Mouse (Mus musculus) lung, embryonic 14.5 days (tissue): Measurements from ENCODE around the gene Lrrc7. TPM values are rescaled to one million over a fixed set of nuclear protein-coding genes. Genes with fewer than 3 reads are reported as not detected.

Source experiments
- ATAC-seq: fragments of 200-750 bp; cut with Nextera tagmentation; 2 replicates; pipeline ENCODE4 v1.8.0; 2017; ENCODE audit warnings: mild to moderate bottlenecking, moderate TSS enrichment, moderate library complexity; ENCODE audit not compliant: insufficient read depth
- DNase-seq: peaks from one replicate; pipeline ENCODE4 v3.0.0-alpha.2; 2015
- H3K27ac ChIP-seq: fragments of 300-500 bp; sonication (generic); 2 replicates; pipeline ENCODE4 v1.5.1; 2014; ENCODE audit warnings: low read depth, mild to moderate bottlenecking, moderate library complexity
- H3K27me3 ChIP-seq: fragments of 300-500 bp; sonication (generic); 2 replicates; pipeline ENCODE4 v1.6.1; 2014; ENCODE audit warnings: low read length, control low read depth; ENCODE audit not compliant: insufficient read depth
- H3K36me3 ChIP-seq: fragments of 300-500 bp; sonication (generic); 2 replicates; pipeline ENCODE4 v1.6.1; 2014; ENCODE audit warnings: control low read depth; ENCODE audit not compliant: insufficient read depth
- H3K4me1 ChIP-seq: fragments of 300-500 bp; sonication (generic); 2 replicates; pipeline ENCODE4 v1.6.1; 2014; ENCODE audit warnings: antibody characterized with exemption, control low read depth; ENCODE audit not compliant: insufficient read depth
- H3K4me2 ChIP-seq: fragments of 300-500 bp; sonication (generic); 2 replicates; pipeline ENCODE4 v1.6.1; 2014; ENCODE audit warnings: mild to moderate bottlenecking
- H3K4me3 ChIP-seq: fragments of 300-500 bp; sonication (generic); 2 replicates; pipeline ENCODE4 v1.5.1; 2014; ENCODE audit warnings: low read depth, low read length
- H3K9ac ChIP-seq: fragments of 300-500 bp; sonication (generic); 2 replicates; pipeline ENCODE4 v1.6.1; 2014
- H3K9me3 ChIP-seq: fragments of 300-500 bp; sonication (generic); 2 replicates; pipeline ENCODE4 v1.6.1; 2016; ENCODE audit warnings: low read depth, low read length, control low read depth
- CTCF ChIP-seq: IDR thresholded peaks from 2 replicates; pipeline ENCODE4 v1.5.1; 2016; ENCODE audit warnings: antibody characterized with exemption, low read depth
- WGBS: fragments of 180-500 bp; shearing (Covaris S2); extraction: QIAGEN DNeasy Blood & Tissue Kit; methylation state at CpG from one replicate; pipeline ENCODE4 v1.1.7; 2014; 5-methylcytosine and 5-hydroxymethylcytosine counted together
- polyA plus RNA-seq: library from polyadenylated mRNA; unstranded; fragments of >200 nt; fragmentation: Nextera tagmentation; extraction: Ambion mirVana; gene quantifications from 2 replicates; pipeline ENCODE4 v1.2.1, GENCODE M21; 2014

Lrrc7 gene
- polyA plus RNA-seq, 1 experiment from 2014 or later: 0.43 TPM

DNA sequence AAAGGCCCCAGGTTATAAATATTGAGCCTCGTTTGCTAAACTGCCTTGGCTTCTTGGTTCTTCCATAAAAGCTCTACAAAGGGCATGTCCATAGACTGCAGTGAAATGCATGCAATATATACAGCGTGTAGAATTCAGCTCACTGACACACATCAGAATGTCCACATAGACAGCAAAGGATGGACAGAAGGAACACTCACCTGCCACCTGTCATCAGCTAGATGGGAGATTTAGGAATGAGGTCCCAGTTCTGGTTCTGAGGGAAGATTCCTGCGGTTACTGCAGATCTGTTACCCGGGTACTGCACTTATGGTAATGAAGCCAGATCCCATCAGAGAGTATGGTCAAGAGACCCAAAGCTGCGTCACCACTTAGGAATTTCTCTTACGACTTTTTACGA, 494.1 kb downstream of the Lrrc7 start:
- Histone ChIP-seq H3K9me3 (no peaks in the 10 kb centered on the region), H3K4me2 (no peak overlapping the region), H3K4me3 (no peak overlapping the region), H3K9ac (no peak overlapping the region), H3K27ac (no peak overlapping the region), H3K4me1 (no peaks in the 10 kb centered on the region), H3K36me3 (peaks cover 15% of the 10 kb centered on the region), H3K27me3 (no peaks in the 10 kb centered on the region)
- WGBS: 63% methylated on average over 7 of the region's 7 CpGs
- ATAC-seq (no peak), DNase-seq (peak; percentile 24)
- TF ChIP-seq CTCF: no peak

DNA sequence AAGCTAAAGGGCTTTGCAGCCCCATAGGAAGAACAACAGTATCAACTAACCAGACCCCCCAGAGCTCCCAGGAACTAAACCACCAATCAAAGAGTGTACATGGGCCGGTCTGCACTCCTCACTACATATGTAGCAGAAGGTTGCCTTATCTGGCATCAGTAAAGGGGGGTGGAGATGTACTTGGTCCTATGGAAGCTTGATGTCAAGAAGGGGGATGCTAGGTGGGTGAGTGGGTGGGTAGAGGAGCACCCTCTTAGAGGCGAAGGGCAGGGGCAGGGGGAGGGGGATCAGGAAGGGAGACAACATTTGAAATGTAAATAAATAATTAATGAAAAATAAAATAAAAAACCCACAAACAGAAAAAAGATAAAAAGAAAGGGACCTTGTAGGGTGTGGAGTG, 496.8 kb downstream of the Lrrc7 start:
- peaks cover 19% of the 10 kb centered on the region for H3K36me3 ChIP-seq
- no peak overlapping the region for H3K27ac ChIP-seq
- no peak overlapping the region for H3K4me3 ChIP-seq
- no peak overlapping the region for H3K4me2 ChIP-seq
- H3K27me3 ChIP-seq: no peaks in the 10 kb centered on the region
- H3K9ac ChIP-seq: no peak overlapping the region
- no peaks in the 10 kb centered on the region for H3K4me1 ChIP-seq
- ATAC-seq (no peak), DNase-seq (no peak)
- H3K9me3 ChIP-seq: no peaks in the 10 kb centered on the region
- no peak for TF ChIP-seq CTCF
- WGBS: 86% methylated on average over 2 of the region's 2 CpGs

DNA sequence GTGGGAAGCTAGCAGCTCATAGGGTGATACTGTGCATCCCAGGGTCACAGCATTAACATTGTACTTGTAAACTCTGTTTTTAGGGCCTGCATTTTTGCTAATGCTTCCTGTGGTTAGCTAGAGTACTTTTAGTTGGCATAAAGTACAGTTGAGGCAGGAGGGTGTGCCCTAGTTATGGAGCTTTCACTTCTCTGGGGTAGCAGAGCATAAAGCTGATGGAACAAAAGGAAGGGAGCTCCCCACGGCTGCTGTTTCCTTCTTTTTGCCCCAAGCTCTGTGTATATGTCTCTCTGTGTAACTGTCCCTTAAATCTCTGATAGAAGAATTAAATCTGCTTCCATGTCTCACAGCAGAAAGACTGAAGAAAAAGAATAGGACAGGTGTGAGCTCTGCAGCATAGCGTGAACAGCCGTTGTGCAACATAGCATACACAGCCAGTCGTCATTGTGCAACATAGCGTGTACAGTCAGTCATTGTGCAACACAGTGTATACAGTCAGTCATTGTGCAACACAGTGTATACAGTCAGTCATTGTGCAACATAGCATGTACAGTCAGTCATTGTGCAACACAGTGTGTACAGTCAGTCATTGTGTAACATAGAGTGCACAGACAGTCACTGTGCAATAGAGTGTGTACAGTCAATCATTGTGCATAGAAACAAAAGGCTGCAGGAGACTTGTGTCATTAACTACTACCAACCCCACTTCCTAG, 500.1 kb downstream of the Lrrc7 start:
- H3K4me2 ChIP-seq: no peak overlapping the region
- no peak overlapping the region for H3K4me3 ChIP-seq
- no peak for ATAC-seq
- TF ChIP-seq CTCF: no peak
- no peak overlapping the region for H3K27ac ChIP-seq
- no peaks in the 10 kb centered on the region for H3K27me3 ChIP-seq
- H3K36me3 ChIP-seq: peaks cover 36% of the 10 kb centered on the region
- H3K4me1 ChIP-seq: no peaks in the 10 kb centered on the region
- H3K9me3 ChIP-seq: no peaks in the 10 kb centered on the region
- no peak overlapping the region for H3K9ac ChIP-seq
- DNase-seq: no peak
- WGBS: 89% methylated on average over 5 of the region's 5 CpGs

DNA sequence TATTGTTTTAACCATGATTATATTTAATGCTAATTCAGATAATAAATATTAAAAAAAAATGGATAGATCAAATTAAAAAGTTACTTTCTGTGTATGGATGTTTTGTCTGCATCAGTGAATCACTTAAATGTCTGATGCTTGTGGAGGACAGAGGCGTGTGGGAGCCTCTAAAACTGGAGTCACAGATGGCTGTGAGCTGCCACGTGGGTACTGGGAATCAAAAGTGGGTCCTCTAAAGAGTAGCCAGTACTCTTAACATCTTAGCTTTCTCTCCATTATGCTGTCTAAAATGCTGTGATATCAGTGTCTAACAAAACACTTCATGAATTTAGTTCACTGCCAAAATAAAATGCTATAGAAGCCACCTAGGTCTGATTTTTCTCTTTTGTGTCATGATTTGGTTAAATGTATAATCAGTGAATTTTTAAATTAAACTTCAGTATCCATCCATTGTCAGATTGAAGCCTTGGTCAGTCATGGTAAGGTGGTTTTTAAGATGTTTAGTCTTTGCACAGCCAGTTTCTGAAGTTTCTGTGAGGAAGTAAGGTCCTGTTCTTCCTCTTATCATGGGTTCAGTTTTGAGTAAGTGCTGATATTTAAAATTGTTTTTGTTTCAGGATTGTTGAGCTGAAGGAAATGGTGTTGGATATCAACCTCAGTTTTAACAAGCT, 501.3 kb downstream of the Lrrc7 start:
- TF ChIP-seq CTCF: no peak
- ATAC-seq (no peak), DNase-seq (no peak)
- WGBS: 79% methylated on average over 2 of the region's 2 CpGs
- no peak overlapping the region for H3K4me3 ChIP-seq
- no peak overlapping the region for H3K9ac ChIP-seq
- H3K27ac ChIP-seq: no peak overlapping the region
- no peaks in the 10 kb centered on the region for H3K4me1 ChIP-seq
- H3K36me3 ChIP-seq: peaks cover 45% of the 10 kb centered on the region
- H3K4me2 ChIP-seq: no peak overlapping the region
- no peaks in the 10 kb centered on the region for H3K9me3 ChIP-seq
- H3K27me3 ChIP-seq: no peaks in the 10 kb centered on the region

DNA sequence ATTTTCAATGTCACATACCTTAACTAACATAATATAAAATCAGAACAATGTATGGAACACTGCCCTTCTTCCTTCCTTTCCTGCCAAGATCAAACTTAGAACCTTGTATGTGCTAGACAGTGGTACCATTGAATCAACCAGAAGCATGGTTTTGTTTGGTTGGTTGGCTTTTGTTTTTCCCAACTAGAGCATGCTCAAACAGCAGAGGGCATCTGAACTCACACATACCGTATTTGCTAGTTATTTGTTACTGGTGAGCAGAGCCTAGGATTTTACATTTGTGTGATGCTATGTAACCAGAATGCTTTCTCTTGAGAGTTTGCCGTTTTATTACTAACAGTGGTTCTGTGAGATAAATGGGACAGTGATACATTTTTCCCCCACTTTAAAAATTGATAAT, 512.5 kb downstream of the Lrrc7 start:
- Histone ChIP-seq H3K4me2 (no peak overlapping the region), H3K9ac (no peak overlapping the region), H3K27ac (no peak overlapping the region), H3K4me3 (no peak overlapping the region), H3K27me3 (no peaks in the 10 kb centered on the region), H3K9me3 (no peaks in the 10 kb centered on the region), H3K4me1 (no peaks in the 10 kb centered on the region), H3K36me3 (peaks cover 33% of the 10 kb centered on the region)
- ATAC-seq (no peak), DNase-seq (no peak)
- WGBS: 78% methylated on average over 2 of the region's 2 CpGs
- TF ChIP-seq CTCF: no peak

DNA sequence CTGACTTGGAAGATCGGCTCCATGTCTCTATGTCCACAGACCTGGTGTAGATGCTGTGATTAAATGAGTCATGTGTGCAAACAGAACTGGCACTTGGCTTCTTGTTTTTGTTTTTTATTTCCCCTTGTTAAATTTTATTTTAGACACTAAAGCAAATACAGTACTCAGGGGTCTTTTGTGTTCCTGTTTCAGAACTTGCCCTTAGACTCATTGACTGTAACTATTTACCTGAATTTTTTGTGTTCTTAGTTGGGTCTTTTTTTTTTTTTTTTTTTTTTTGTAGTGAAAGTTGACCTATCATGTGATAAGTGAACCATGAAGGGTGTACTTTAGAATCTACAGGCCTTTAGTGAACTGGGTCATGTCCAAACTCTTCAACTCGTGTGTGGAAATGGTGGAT, 521.3 kb downstream of the Lrrc7 start:
- H3K9ac ChIP-seq: no peak overlapping the region
- no peaks in the 10 kb centered on the region for H3K36me3 ChIP-seq
- ATAC-seq (no peak), DNase-seq (no peak)
- no peak overlapping the region for H3K27ac ChIP-seq
- H3K4me2 ChIP-seq: no peak overlapping the region
- no peak for TF ChIP-seq CTCF
- H3K9me3 ChIP-seq: no peaks in the 10 kb centered on the region
- no peaks in the 10 kb centered on the region for H3K27me3 ChIP-seq
- no peak overlapping the region for H3K4me3 ChIP-seq
- H3K4me1 ChIP-seq: 0 out of 2 replicates have a peak, but pooled peaks cover 5% of the 10 kb centered on the region
- WGBS: 76% methylated on average over 2 of the region's 2 CpGs

DNA sequence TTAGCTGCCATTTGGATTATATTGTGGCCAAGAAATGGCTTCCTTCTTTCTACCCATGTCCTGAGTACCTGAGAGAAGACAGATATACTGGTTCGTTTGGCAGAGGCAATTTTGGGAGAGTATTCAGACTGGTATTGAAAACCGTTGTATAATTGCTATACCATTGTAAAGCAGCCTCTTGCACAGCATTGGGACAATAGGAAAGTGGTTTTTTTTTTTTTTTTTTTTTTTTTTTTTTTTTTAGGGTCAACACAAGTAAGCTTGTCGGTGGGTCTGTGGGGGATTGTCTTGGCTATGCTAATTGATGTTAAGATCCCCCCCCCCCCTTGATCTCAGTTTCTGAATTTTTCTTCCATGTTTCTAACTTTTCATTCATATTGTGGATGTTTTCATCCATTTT, 523.9 kb downstream of the Lrrc7 start:
- WGBS: 82% methylated on average over 3 of the region's 3 CpGs
- no peaks in the 10 kb centered on the region for H3K27me3 ChIP-seq
- no peak for TF ChIP-seq CTCF
- no peak overlapping the region for H3K4me2 ChIP-seq
- peaks cover 5% of the 10 kb centered on the region; the same call in 1 of the 2 replicates for H3K36me3 ChIP-seq
- DNase-seq: no peak
- no peak overlapping the region for H3K9ac ChIP-seq
- H3K4me3 ChIP-seq: no peak overlapping the region
- no peaks in the 10 kb centered on the region for H3K9me3 ChIP-seq
- H3K27ac ChIP-seq: no peak overlapping the region
- no peak for ATAC-seq
- 0 out of 2 replicates have a peak, but pooled peaks cover 5% of the 10 kb centered on the region for H3K4me1 ChIP-seq
